Mouse (Mus musculus) liver, adult 2 months (tissue): Measurements from ENCODE around the gene Coro2b. TPM values are rescaled to one million over a fixed set of nuclear protein-coding genes. Genes with fewer than 3 reads are reported as not detected.

ENCODE experiments used
- DNase-seq: peaks from one replicate; pipeline ENCODE4 v3.0.0-alpha.2; 2011; ENCODE audit warnings: low read depth, low spot score; ENCODE audit errors: extremely low read depth
- H3K27ac ChIP-seq: fragments of 200-500 bp; replicated peaks from 2 replicates; pipeline ENCODE4 v1.5.1; 2012; ENCODE audit warnings: low read depth, mild to moderate bottlenecking, control low read depth, inconsistent platforms, low read length; ENCODE audit not compliant: insufficient read depth
- H3K27me3 ChIP-seq: fragments of 200-500 bp; 2 replicates; pipeline ENCODE4 v1.6.1; 2012; ENCODE audit warnings: mild to moderate bottlenecking, moderate library complexity, low read length, inconsistent platforms; ENCODE audit not compliant: control insufficient read depth, insufficient read depth
- H3K36me3 ChIP-seq: fragments of 200-500 bp; 2 replicates; pipeline ENCODE4 v1.6.1; 2012; ENCODE audit warnings: low read length, inconsistent platforms; ENCODE audit not compliant: control insufficient read depth, insufficient read depth
- H3K4me1 ChIP-seq: fragments of 200-500 bp; 2 replicates; pipeline ENCODE4 v1.6.1; 2011; ENCODE audit warnings: low read length; ENCODE audit not compliant: control insufficient read depth, insufficient read depth
- H3K4me3 ChIP-seq: fragments of 200-500 bp; 2 replicates; pipeline ENCODE4 v1.5.1; 2011; ENCODE audit warnings: low read depth, mild to moderate bottlenecking, control low read depth, low read length, moderate library complexity; ENCODE audit not compliant: insufficient read depth
- H3K79me2 ChIP-seq: fragments of 200-500 bp; 2 replicates; pipeline ENCODE4 v1.6.1; 2012; ENCODE audit warnings: inconsistent platforms, mild to moderate bottlenecking, low read length, moderate library complexity; ENCODE audit not compliant: control insufficient read depth, insufficient read depth
- H3K9ac ChIP-seq: fragments of 200-500 bp; 2 replicates; pipeline ENCODE4 v1.6.1; 2012; ENCODE audit warnings: low read depth, mild to moderate bottlenecking, control low read depth, inconsistent platforms, low read length
- CTCF ChIP-seq: fragments of 200-500 bp; IDR thresholded peaks from 2 replicates; pipeline ENCODE4 v1.5.1; 2011; ENCODE audit warnings: low read depth, low read length, control low read depth
- POLR2A ChIP-seq: fragments of 200-500 bp; IDR thresholded peaks from 2 replicates; pipeline ENCODE4 v1.6.1; 2011; ENCODE audit warnings: low read length, control low read depth; ENCODE audit not compliant: insufficient read depth; ENCODE audit errors: extremely low read depth
- WGBS: fragments of 180-500 bp; shearing (Covaris S2); methylation state at CpG from one replicate; pipeline ENCODE4 v1.1.7; 2018; 5-methylcytosine and 5-hydroxymethylcytosine counted together
- polyA plus RNA-seq: library from polyadenylated mRNA; depleted of rRNA; stranded (reverse); fragments of >200 nt; gene quantifications from 2 replicates; pipeline ENCODE4 v1.2.3, GENCODE M21; 2012; rRNA removed
- total RNA-seq: library from RNA; depleted of rRNA; stranded (reverse); fragments of >200 nt; gene quantifications from 2 replicates; pipeline ENCODE4 v1.2.3, GENCODE M21; 2014; rRNA removed

Coro2b gene
- total and polyA plus RNA-seq, 2 experiments: 1.5 to 2.7 TPM

DNA sequence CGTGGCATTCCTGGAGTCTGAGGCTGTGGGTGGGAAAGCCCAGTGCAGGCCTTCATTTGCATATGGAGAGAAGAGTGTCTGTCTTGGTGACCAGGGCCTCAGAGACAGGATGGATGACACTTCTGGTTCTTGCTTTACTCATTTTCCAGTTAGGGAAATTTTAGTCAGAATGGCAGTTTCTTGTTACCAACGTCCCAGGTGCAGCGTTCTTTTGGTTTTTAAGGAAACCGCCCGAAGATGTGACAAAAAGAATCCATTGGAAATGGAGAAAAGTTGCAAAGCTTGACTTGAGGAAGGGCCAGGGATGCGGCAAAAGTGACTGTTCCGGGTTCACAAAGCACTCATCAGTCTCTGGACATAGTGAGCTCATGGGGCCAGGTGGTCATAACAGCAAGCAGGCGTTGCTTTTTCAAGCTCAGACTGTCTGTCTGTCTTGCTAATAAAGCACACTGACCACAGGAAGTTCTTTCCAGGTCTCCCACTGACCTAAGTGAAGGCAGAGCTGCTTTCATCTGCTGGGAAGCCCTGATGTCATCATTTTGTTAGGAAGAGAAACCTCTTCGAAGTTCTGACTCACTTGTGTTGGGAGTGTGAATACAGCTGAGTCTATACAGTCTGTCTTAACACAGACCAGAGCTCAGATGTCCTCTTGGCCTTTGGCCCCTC lies 164.2 kb downstream of the Coro2b start:
- Histone ChIP-seq H3K4me3 (no peak overlapping the region), H3K4me1 (peaks cover 46% of the 10 kb centered on the region), H3K27ac (no peak overlapping the region), H3K27me3 (no peaks in the 10 kb centered on the region), H3K79me2 (peaks cover 20% of the 10 kb centered on the region), H3K36me3 (peaks cover 4% of the 10 kb centered on the region; the same call in 1 of the 2 replicates), H3K9ac (no peak overlapping the region)
- DNase-seq: no peak
- TF ChIP-seq POLR2A (no peak), CTCF (no peak)
- 80% methylated on average over 9 of the region's 9 CpGs for WGBS

GRCm38 (mm10) chr9:62371745-62372555 lies 164.9 kb downstream of the Coro2b start:
- no peak overlapping the region for H3K9ac ChIP-seq
- H3K4me3 ChIP-seq: no peak overlapping the region
- peaks cover 51% of the 10 kb centered on the region for H3K4me1 ChIP-seq
- H3K27ac ChIP-seq: no peak overlapping the region
- no peaks in the 10 kb centered on the region; the same call in 1 of the 2 replicates for H3K36me3 ChIP-seq
- no peak for DNase-seq
- no peaks in the 10 kb centered on the region for H3K27me3 ChIP-seq
- TF ChIP-seq POLR2A: no peak
- no peak for TF ChIP-seq CTCF
- H3K79me2 ChIP-seq: peaks cover 23% of the 10 kb centered on the region
- 69% methylated on average over 16 of the region's 16 CpGs for WGBS

DNA sequence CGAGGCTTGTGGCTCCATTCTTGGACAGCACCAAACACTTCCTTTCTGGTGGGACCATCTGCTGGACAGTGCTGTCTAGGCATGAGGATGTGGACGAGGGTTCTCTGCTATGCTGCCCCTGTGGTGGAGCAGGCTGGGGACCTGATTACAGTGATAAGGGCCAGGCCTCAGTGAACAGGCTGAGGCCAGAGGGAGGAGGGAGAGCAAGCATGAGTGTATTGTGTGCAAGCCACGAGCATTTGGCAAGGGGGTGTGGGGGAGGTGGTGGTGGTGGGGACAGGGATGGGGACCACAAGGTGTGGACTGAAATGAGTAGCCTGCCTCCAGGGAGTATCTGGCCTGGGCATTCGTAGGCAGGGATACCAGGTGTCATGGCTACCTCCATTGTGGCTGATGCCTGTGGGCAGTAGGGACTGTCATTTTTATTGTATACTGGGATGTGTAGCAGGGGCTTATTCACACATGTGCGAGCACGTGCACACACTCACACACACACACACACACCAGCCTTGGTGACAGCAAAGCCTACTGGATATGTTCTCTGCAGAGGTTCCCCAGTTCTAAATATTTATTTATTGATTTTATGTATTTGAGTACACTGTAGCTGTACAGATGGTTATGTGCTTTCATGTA lies 166.1 kb downstream of the Coro2b start:
- H3K27me3 ChIP-seq: no peaks in the 10 kb centered on the region
- TF ChIP-seq POLR2A (no peak), CTCF (no peak)
- no peak overlapping the region for H3K9ac ChIP-seq
- no peak for DNase-seq
- H3K4me3 ChIP-seq: no peak overlapping the region
- peaks cover 31% of the 10 kb centered on the region for H3K79me2 ChIP-seq
- WGBS: 53% methylated on average over 6 of the region's 6 CpGs
- no peak overlapping the region for H3K27ac ChIP-seq
- no peaks in the 10 kb centered on the region for H3K36me3 ChIP-seq
- peaks cover 57% of the 10 kb centered on the region for H3K4me1 ChIP-seq

- peaks cover 31% of the 10 kb centered on the region for H3K79me2 ChIP-seq
- H3K27ac ChIP-seq: no peak overlapping the region
- TF ChIP-seq POLR2A (no peak), CTCF (no peak)
- H3K9ac ChIP-seq: no peak overlapping the region
- H3K36me3 ChIP-seq: no peaks in the 10 kb centered on the region
- no peaks in the 10 kb centered on the region for H3K27me3 ChIP-seq
- H3K4me1 ChIP-seq: peaks cover 55% of the 10 kb centered on the region
- 64% methylated on average over 9 of the region's 9 CpGs for WGBS
- no peak for DNase-seq
- H3K4me3 ChIP-seq: no peak overlapping the region
Observed at GRCm38 (mm10) chr9:62370186-62370585, 166.7 kb downstream of the Coro2b start.

Other genes starting within 250 kb of the Coro2b start
- gene Anp32a, start 195.8 kb downstream of the Coro2b start, total RNA-seq: 78.8 and 96.2 TPM in 2 replicates
- gene Anp32a, start 195.8 kb downstream of the Coro2b start, polyA plus RNA-seq: 27.3 and 32.2 TPM in 2 replicates
- gene Itga11, start 140.8 kb upstream of the Coro2b start, total RNA-seq: 0.07 and 0.09 TPM in 2 replicates
- gene Itga11, start 140.8 kb upstream of the Coro2b start, polyA plus RNA-seq: 0.07 and 0.09 TPM in 2 replicates